Mouse (Mus musculus) forebrain, postnatal 0 days (tissue): ENCODE data around the gene Gm14410. TPM values are rescaled to one million over a fixed set of nuclear protein-coding genes. Genes with fewer than 3 reads are reported as not detected.
A peak's percentile ranks its signal among the peaks of the same experiment; 100 is the strongest.
"Not testable (repeated sequence)": the region's sequence is repeated elsewhere in the genome, so short reads cannot be mapped to it uniquely, and the experiment has no call there.

Source experiments
- ATAC-seq: fragments of 200-750 bp; cut with Nextera tagmentation; 2 replicates; pipeline ENCODE4 v1.8.0; 2017; ENCODE audit warnings: mild to moderate bottlenecking, moderate library complexity
- DNase-seq: peaks from one replicate; pipeline ENCODE4 v3.0.0-alpha.2; 2015
- H3K27ac ChIP-seq: fragments of 300-500 bp; sonication (generic); 2 replicates; pipeline ENCODE4 v1.5.1; 2014; ENCODE audit warnings: low read depth, mild to moderate bottlenecking, antibody characterized with exemption, low read length, moderate library complexity, mixed read lengths
- H3K27me3 ChIP-seq: fragments of 300-500 bp; sonication (generic); 2 replicates; pipeline ENCODE4 v1.6.1; 2014; ENCODE audit warnings: mild to moderate bottlenecking, low read length, mixed read lengths; ENCODE audit not compliant: insufficient read depth
- H3K36me3 ChIP-seq: fragments of 300-500 bp; sonication (generic); 2 replicates; pipeline ENCODE4 v1.6.1; 2014; ENCODE audit warnings: mild to moderate bottlenecking, moderate library complexity; ENCODE audit not compliant: insufficient read depth
- H3K4me1 ChIP-seq: fragments of 300-500 bp; sonication (generic); 2 replicates; pipeline ENCODE4 v1.6.1; 2014; ENCODE audit warnings: antibody characterized with exemption; ENCODE audit not compliant: insufficient read depth
- H3K4me2 ChIP-seq: fragments of 300-500 bp; sonication (generic); 2 replicates; pipeline ENCODE4 v1.6.1; 2014; ENCODE audit warnings: low read depth, mild to moderate bottlenecking, moderate library complexity
- H3K4me3 ChIP-seq: fragments of 300-500 bp; sonication (generic); 2 replicates; pipeline ENCODE4 v1.5.1; 2014; ENCODE audit warnings: low read depth, low read length, mixed read lengths
- H3K9ac ChIP-seq: fragments of 300-500 bp; sonication (generic); 2 replicates; pipeline ENCODE4 v1.6.1; 2014; ENCODE audit warnings: mild to moderate bottlenecking
- H3K9me3 ChIP-seq: fragments of 300-500 bp; sonication (generic); 2 replicates; pipeline ENCODE4 v1.6.1; 2016; ENCODE audit warnings: low read length
- WGBS: fragments of 180-500 bp; shearing (Covaris S2); extraction: QIAGEN DNeasy Blood & Tissue Kit; methylation state at CpG from one replicate; pipeline ENCODE4 v1.1.7; 2014; 5-methylcytosine and 5-hydroxymethylcytosine counted together
- polyA plus RNA-seq: library from polyadenylated mRNA; unstranded; fragments of >200 nt; fragmentation: Nextera tagmentation; extraction: Ambion mirVana; gene quantifications from 2 replicates; pipeline ENCODE4 v1.2.1, GENCODE M21; 2015
- total RNA-seq: library from RNA; depleted of rRNA; stranded (reverse); fragments of >200 nt; gene quantifications from 2 replicates; pipeline ENCODE4 v1.2.3, GENCODE M21; 2014; rRNA removed

Gene Gm14410
- 25.4 and 26.9 TPM in 2 replicates for total RNA-seq
- polyA plus RNA-seq = 41.8 and 47.5 TPM in 2 replicates

- H3K4me2 ChIP-seq = peak within 1 kb of the TSS; percentile 26
- H3K27me3 ChIP-seq, DNase-seq, H3K36me3 ChIP-seq, H3K4me1 ChIP-seq, H3K9ac ChIP-seq, ATAC-seq, H3K27ac ChIP-seq, H3K9me3 ChIP-seq: not testable (repeated sequence)
- peak within 1 kb of the TSS; percentile 26 for H3K4me3 ChIP-seq
- WGBS = 2% methylated on average over 4 of the region's 6 CpGs
Measured at GRCm38 (mm10) chr2:177206341-177206740, at the start of gene Gm14410. Gm14410 (minus strand) TSS chr2:177206421.

- not testable (repeated sequence) for H3K4me3 ChIP-seq, DNase-seq, H3K27ac ChIP-seq, H3K4me2 ChIP-seq, H3K9me3 ChIP-seq, H3K4me1 ChIP-seq, H3K36me3 ChIP-seq, H3K27me3 ChIP-seq, H3K9ac ChIP-seq, ATAC-seq
- 91% methylated on average over 2 of the region's 2 CpGs for WGBS
Measured at GRCm38 (mm10) chr2:177247449-177247848, 41.2 kb upstream of the Gm14410 start.

GRCm38 (mm10) chr2:177230461-177230860 is 24.2 kb upstream of the Gm14410 start:
- not testable (repeated sequence) for ATAC-seq

GRCm38 (mm10) chr2:177172749-177173148 is 33.5 kb downstream of the Gm14410 start:
- not testable (repeated sequence) for ATAC-seq, H3K27me3 ChIP-seq, H3K4me1 ChIP-seq, H3K9me3 ChIP-seq, H3K4me3 ChIP-seq, H3K36me3 ChIP-seq, H3K4me2 ChIP-seq, DNase-seq, H3K27ac ChIP-seq, H3K9ac ChIP-seq
- 80% methylated on average over 4 of the region's 5 CpGs for WGBS

More at GRCm38 (mm10) chr2:177230461-177230860, 24.2 kb upstream of the Gm14410 start:
- H3K9ac ChIP-seq, H3K27ac ChIP-seq, H3K4me1 ChIP-seq, H3K36me3 ChIP-seq, H3K9me3 ChIP-seq, H3K4me2 ChIP-seq, H3K4me3 ChIP-seq, H3K27me3 ChIP-seq, DNase-seq: not testable (repeated sequence)
- 39% methylated on average over 2 of the region's 2 CpGs for WGBS

Other genes starting within 250 kb of the Gm14410 start
- 1.8 and 5.4 TPM in 2 replicates for gene Gm14419, start 205.5 kb downstream of the Gm14410 start, total RNA-seq
- 12.8 and 15.8 TPM in 2 replicates for gene Gm14419, start 205.5 kb downstream of the Gm14410 start, polyA plus RNA-seq
- gene Gm14401, start 132.1 kb downstream of the Gm14410 start, total RNA-seq = not detected in 2 replicates
- not detected in 2 replicates for gene Gm14401, start 132.1 kb downstream of the Gm14410 start, polyA plus RNA-seq
- gene Gm14409, start 60.6 kb upstream of the Gm14410 start, total RNA-seq = not detected in 2 replicates
- not detected in 2 replicates for gene Gm14409, start 60.6 kb upstream of the Gm14410 start, polyA plus RNA-seq
- 0.62 and 1.6 TPM in 2 replicates for gene Gm14412, start 117.9 kb upstream of the Gm14410 start, total RNA-seq
- gene Gm14412, start 117.9 kb upstream of the Gm14410 start, polyA plus RNA-seq = 0.10 and 0.11 TPM in 2 replicates
- 4.3 and 8.1 TPM in 2 replicates for gene Gm14418, start 191.9 kb upstream of the Gm14410 start, total RNA-seq
- 8.8 and 10.0 TPM in 2 replicates for gene Gm14418, start 191.9 kb upstream of the Gm14410 start, polyA plus RNA-seq